Comparison of ENCODE assay signal across 15 mouse cellular contexts in the genomic region with DNA sequence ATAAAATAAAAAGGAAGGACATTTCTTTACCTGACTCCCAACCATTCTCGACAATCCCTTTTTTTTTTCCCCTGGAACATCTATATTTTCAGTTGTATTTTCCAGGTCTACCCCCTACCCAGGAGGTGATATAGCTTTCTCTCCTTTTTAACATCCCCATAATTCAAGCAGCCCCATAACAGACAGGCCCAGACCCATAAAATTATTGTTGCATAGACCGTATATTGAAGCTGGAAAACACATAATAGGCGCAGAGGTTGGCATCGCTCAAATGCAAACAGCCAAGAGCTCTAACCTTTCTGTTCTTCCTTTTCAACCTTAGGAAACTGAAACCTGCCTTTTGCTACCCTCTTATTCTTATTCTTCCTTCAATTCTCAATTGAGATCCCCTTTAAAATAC.
A peak's percentile ranks its signal among the peaks of the same experiment; 100 is the strongest.
DNase-seq lines count a peak whose midpoint lies in the region; ATAC-seq and TF ChIP-seq lines count a peak whose summit lies in the region.
"Had no signal": no experiment of that assay in that cellular context is flagged by ENCODE, and none has a peak within 500 bp of the region (broad histone marks: within the 10 kb centered on the region; RNA-seq: fewer than 3 reads in every experiment).

No protein-coding gene starts in this region.

- H3K4me2 ChIP-seq in limb, embryonic 13.5 days (replicated peaks) = peak overlapping the region; percentile 14; the same call in 1 of the 2 replicates
- H3K4me2 ChIP-seq in hindbrain, embryonic 12.5 days (replicated peaks) = peak overlapping the region; percentile 51
- peak overlapping the region; percentile 62 for H3K4me2 ChIP-seq in midbrain, embryonic 13.5 days (replicated peaks)
- H3K4me2 ChIP-seq: heart, embryonic 13.5 days had no signal

- H3K27me3 ChIP-seq in limb, embryonic 13.5 days = no peaks in the 10 kb centered on the region
- no peaks in the 10 kb centered on the region for H3K27me3 ChIP-seq in limb, embryonic 10.5 days (ENCODE audit: low read depth, poor library complexity, severe bottlenecking)
- H3K27me3 ChIP-seq in hindbrain, embryonic 12.5 days = no peaks in the 10 kb centered on the region
- H3K27me3 ChIP-seq in midbrain, embryonic 13.5 days = no peaks in the 10 kb centered on the region
- H3K27me3 ChIP-seq: heart, embryonic 13.5 days had no signal

- H3K27ac ChIP-seq in limb, embryonic 13.5 days = no peak overlapping the region
- no peak overlapping the region for H3K27ac ChIP-seq in limb, embryonic 10.5 days
- peak overlapping the region; percentile 93 for H3K27ac ChIP-seq in hindbrain, embryonic 12.5 days
- H3K27ac ChIP-seq in midbrain, embryonic 13.5 days = peak overlapping the region; percentile 93
- H3K27ac ChIP-seq in olfactory bulb, adult 2 months (ENCODE audit: insufficient read depth, low read depth, low read length) = peak overlapping the region; percentile 97
- H3K27ac ChIP-seq: heart, embryonic 13.5 days had no signal

- no peak for DNase-seq in limb, embryonic 10.5 days (ENCODE audit: low spot score)
- DNase-seq in kidney, postnatal 25 days = no peak
- DNase-seq in T-cell, adult 2 months (ENCODE audit: low spot score) = no peak
- no peak for DNase-seq in layer of hippocampus, postnatal 25 days (ENCODE audit: extremely low spot score in 1 of 2, low spot score in 1 of 2)
- DNase-seq: adrenal gland, adult 2 months; cerebellum, adult 11 months; heart, postnatal 4 days; kidney, adult 18-20 months; kidney, postnatal 4 days; lung, postnatal 14 days had no signal

- H3K9me3 ChIP-seq in limb, embryonic 13.5 days = no peaks in the 10 kb centered on the region
- no peaks in the 10 kb centered on the region for H3K9me3 ChIP-seq in limb, embryonic 10.5 days (replicated peaks)
- no peaks in the 10 kb centered on the region for H3K9me3 ChIP-seq in hindbrain, embryonic 12.5 days (replicated peaks)
- H3K9me3 ChIP-seq in midbrain, embryonic 13.5 days = no peaks in the 10 kb centered on the region
- H3K9me3 ChIP-seq: heart, embryonic 13.5 days had no signal

- no peak overlapping the region for H3K9ac ChIP-seq in limb, embryonic 13.5 days
- H3K9ac ChIP-seq in hindbrain, embryonic 12.5 days = peak overlapping the region; percentile 44
- peak overlapping the region; percentile 51 for H3K9ac ChIP-seq in midbrain, embryonic 13.5 days (replicated peaks)
- H3K9ac ChIP-seq: heart, embryonic 13.5 days had no signal

- ATAC-seq in limb, embryonic 13.5 days (ENCODE audit: low FRiP score, low read depth) = no peak
- ATAC-seq in hindbrain, embryonic 12.5 days (ENCODE audit: low FRiP score) = peak; percentile 14; the same call in 1 of the 2 replicates
- peak; percentile 18; the same call in 1 of the 2 replicates for ATAC-seq in midbrain, embryonic 13.5 days

- H3K36me3 ChIP-seq in limb, embryonic 13.5 days = no peaks in the 10 kb centered on the region
- no peaks in the 10 kb centered on the region for H3K36me3 ChIP-seq in limb, embryonic 10.5 days
- H3K36me3 ChIP-seq in hindbrain, embryonic 12.5 days = peaks cover under 1% of the 10 kb centered on the region; the same call in 1 of the 2 replicates
- peaks cover 10% of the 10 kb centered on the region for H3K36me3 ChIP-seq in midbrain, embryonic 13.5 days
- H3K36me3 ChIP-seq: heart, embryonic 13.5 days had no signal

- H3K4me3 ChIP-seq in limb, embryonic 13.5 days = no peak overlapping the region
- H3K4me3 ChIP-seq in limb, embryonic 10.5 days = no peak overlapping the region
- H3K4me3 ChIP-seq in hindbrain, embryonic 12.5 days = no peak overlapping the region
- H3K4me3 ChIP-seq in midbrain, embryonic 13.5 days (replicated peaks) = peak overlapping the region; percentile 40
- H3K4me3 ChIP-seq in olfactory bulb, adult 2 months (ENCODE audit: insufficient read depth, low read depth, low read length) = no peak overlapping the region
- H3K4me3 ChIP-seq: heart, embryonic 13.5 days had no signal

- no peak for TF ChIP-seq CTCF in olfactory bulb, adult 2 months (IDR thresholded peaks at IDR 0.05; ENCODE audit: insufficient read depth, low read depth, low read length)

- 81% methylated on average over 4 of the region's 4 CpGs for WGBS in limb, embryonic 13.5 days
- 92% methylated on average over 4 of the region's 4 CpGs for WGBS in limb, embryonic 10.5 days
- 73% methylated on average over 4 of the region's 4 CpGs for WGBS in hindbrain, embryonic 12.5 days
- 42% methylated on average over 4 of the region's 4 CpGs for WGBS in midbrain, embryonic 13.5 days
- 34% methylated on average over 4 of the region's 4 CpGs for WGBS in olfactory bulb, adult 2 months

- H3K4me1 ChIP-seq in limb, embryonic 13.5 days = peaks cover 7% of the 10 kb centered on the region; the same call in 1 of the 2 replicates
- 0 out of 2 replicates have a peak, but pooled peaks cover 4% of the 10 kb centered on the region for H3K4me1 ChIP-seq in limb, embryonic 10.5 days
- peaks cover 29% of the 10 kb centered on the region for H3K4me1 ChIP-seq in hindbrain, embryonic 12.5 days
- peaks cover 60% of the 10 kb centered on the region for H3K4me1 ChIP-seq in midbrain, embryonic 13.5 days (replicated peaks)
- peaks cover 4% of the 10 kb centered on the region for H3K4me1 ChIP-seq in olfactory bulb, adult 2 months (ENCODE audit: control insufficient read depth, insufficient read depth, low read length)
- H3K4me1 ChIP-seq: heart, embryonic 13.5 days had no signal

- TF ChIP-seq POLR2A in olfactory bulb, adult 2 months (IDR thresholded peaks at IDR 0.05; ENCODE audit: insufficient read depth, low read depth, low read length) = no peak

Comparison
In these comparisons a context has a peak if more than half of its experiments do, and no peak if none do; other contexts are left out.
1. H3K27ac ChIP-seq: peak in hindbrain, embryonic 12.5 days (single experiment), midbrain, embryonic 13.5 days (single experiment) and olfactory bulb, adult 2 months (single experiment); none in limb, embryonic 13.5 days (single experiment) and limb, embryonic 10.5 days (single experiment).
2. Peak in every context shown above with its lines, with median percentiles within 50 percentile points of each other: H3K4me2 ChIP-seq.